Comparison of ENCODE assay signal across 22 mouse cellular contexts in genomic region chr10:120628066-120628465, GRCm38 (mm10).
DNase-seq lines count a peak whose midpoint lies in the region; TF ChIP-seq lines count a peak whose summit lies in the region.
"Had no signal": no experiment of that assay in that cellular context is flagged by ENCODE, and none has a peak within 500 bp of the region (broad histone marks: within the 10 kb centered on the region; RNA-seq: fewer than 3 reads in every experiment).

No protein-coding gene starts in this region.

- intact Hi-C loops in gastrocnemius, postnatal 36 days (cut with DNase I): no loop called here

- no peaks in the 10 kb centered on the region for H3K9me3 ChIP-seq in forebrain, embryonic 10.5 days
- H3K9me3 ChIP-seq: embryonic facial prominence, embryonic 13.5 days; forebrain, embryonic 13.5 days; heart, embryonic 12.5 days; limb, embryonic 15.5 days; midbrain, embryonic 15.5 days; neural tube, embryonic 13.5 days had no signal

- no peak for TF ChIP-seq POLR2A in embryonic fibroblast, embryonic 13.5 days (IDR thresholded peaks at IDR 0.05; ENCODE audit: low read depth, low read length)
- no peak for TF ChIP-seq POLR2A in myocyte (IDR thresholded peaks at IDR 0.05; ENCODE audit: insufficient read length, low read depth)

- 83% methylated on average over 5 of the region's 5 CpGs for WGBS in forebrain, embryonic 10.5 days

- no peak for TF ChIP-seq CTCF in embryonic fibroblast, embryonic 13.5 days (IDR thresholded peaks at IDR 0.05; ENCODE audit: borderline replicate concordance, insufficient read depth, low read length)

- H3K4me1 ChIP-seq in embryonic fibroblast, embryonic 13.5 days (ENCODE audit: control insufficient read depth, insufficient read depth, low read length): peaks cover 27% of the 10 kb centered on the region
- H3K4me1 ChIP-seq in forebrain, embryonic 10.5 days: peaks cover 15% of the 10 kb centered on the region
- H3K4me1 ChIP-seq: heart, embryonic 12.5 days; midbrain, embryonic 15.5 days had no signal

- H3K27me3 ChIP-seq in myocyte (ENCODE audit: control insufficient read depth, insufficient read depth, insufficient read length): no peaks in the 10 kb centered on the region
- no peaks in the 10 kb centered on the region for H3K27me3 ChIP-seq in forebrain, embryonic 10.5 days (ENCODE audit: poor library complexity, severe bottlenecking)
- H3K27me3 ChIP-seq: embryonic facial prominence, embryonic 13.5 days; forebrain, embryonic 13.5 days; heart, embryonic 12.5 days; limb, embryonic 15.5 days; midbrain, embryonic 15.5 days; neural tube, embryonic 13.5 days had no signal

- DNase-seq in CD4-positive helper T cell, adult 2 months (ENCODE audit: low read depth, low spot score): peak; percentile 33
- DNase-seq in Muller cell, postnatal 12 days (ENCODE audit: inconsistent ontology term): peak; percentile 52
- no peak for DNase-seq in gastrocnemius, postnatal 36 days
- DNase-seq in urinary bladder, adult 2 months (ENCODE audit: low spot score): no peak
- no peak for DNase-seq in forebrain, embryonic 10.5 days (ENCODE audit: extremely low spot score, low spot score)
- DNase-seq: adrenal gland, postnatal 14 days; cerebellum, adult 8-10 months; heart, postnatal 36 days; kidney, adult 9 months; kidney, postnatal 4 days; liver, postnatal 0 days; thymus, postnatal 25 days had no signal

- H3ac ChIP-seq in myocyte (ENCODE audit: control insufficient read depth, insufficient read length): no peak overlapping the region

- no peaks in the 10 kb centered on the region for H3K79me2 ChIP-seq in myocyte (ENCODE audit: control insufficient read depth, insufficient read depth)

- no peak overlapping the region for H3K4me3 ChIP-seq in embryonic fibroblast, embryonic 13.5 days (ENCODE audit: insufficient read depth, low read length)
- no peak overlapping the region for H3K4me3 ChIP-seq in myocyte
- no peak overlapping the region for H3K4me3 ChIP-seq in forebrain, embryonic 10.5 days
- H3K4me3 ChIP-seq: embryonic facial prominence, embryonic 13.5 days; forebrain, embryonic 13.5 days; heart, embryonic 12.5 days; limb, embryonic 15.5 days; midbrain, embryonic 15.5 days; neural tube, embryonic 13.5 days had no signal

- peak overlapping the region; percentile 91 for H3K27ac ChIP-seq in embryonic fibroblast, embryonic 13.5 days (ENCODE audit: insufficient read depth, low read length)
- no peak overlapping the region for H3K27ac ChIP-seq in forebrain, embryonic 10.5 days
- H3K27ac ChIP-seq: embryonic facial prominence, embryonic 13.5 days; forebrain, embryonic 13.5 days; hindbrain, postnatal 0 days; limb, embryonic 15.5 days; midbrain, embryonic 15.5 days; neural tube, embryonic 13.5 days; stomach, postnatal 0 days had no signal

- H3K4me2 ChIP-seq in myocyte (ENCODE audit: low read depth): peak overlapping the region; percentile 43
- H3K4me2 ChIP-seq: embryonic facial prominence, embryonic 13.5 days; forebrain, embryonic 13.5 days; heart, embryonic 12.5 days; limb, embryonic 15.5 days; midbrain, embryonic 15.5 days; neural tube, embryonic 13.5 days had no signal

- no peaks in the 10 kb centered on the region for H3K36me3 ChIP-seq in myocyte (ENCODE audit: control insufficient read depth, insufficient read depth)
- H3K36me3 ChIP-seq in forebrain, embryonic 10.5 days (replicated peaks): no peaks in the 10 kb centered on the region
- H3K36me3 ChIP-seq: embryonic facial prominence, embryonic 13.5 days; heart, embryonic 12.5 days; limb, embryonic 15.5 days; midbrain, embryonic 15.5 days; neural tube, embryonic 13.5 days had no signal

TF ChIP-seq in myocyte, 11 proteins besides CTCF, POLR2A, EP300 and RAD21:
- no peak for TF ChIP-seq MYOD1 (IDR thresholded peaks at IDR 0.05; ENCODE audit: control insufficient read depth in 1 of 3, insufficient read length in 2 of 3, low read depth in 2 of 3)
- TF ChIP-seq USF1 (IDR thresholded peaks at IDR 0.05; ENCODE audit: low read depth): no peak
- no peak for TF ChIP-seq TCF12 (IDR thresholded peaks at IDR 0.05; ENCODE audit: insufficient read depth, poor library complexity, severe bottlenecking)
- no peak for TF ChIP-seq TCF3 (IDR thresholded peaks at IDR 0.05; ENCODE audit: insufficient read length, low read depth)
- no peak for TF ChIP-seq MAX (IDR thresholded peaks at IDR 0.05; ENCODE audit: low read depth)
- no peak for TF ChIP-seq POLR2AphosphoS2 (IDR thresholded peaks at IDR 0.05; ENCODE audit: insufficient read length, low read depth)
- no peak for TF ChIP-seq CEBPB (IDR thresholded peaks at IDR 0.05; ENCODE audit: insufficient read depth, poor library complexity, severe bottlenecking)
- no peak for TF ChIP-seq SRF (IDR thresholded peaks at IDR 0.05; ENCODE audit: control insufficient read depth, insufficient read length, low read depth)
- no peak for TF ChIP-seq E2F4 (IDR thresholded peaks at IDR 0.05; ENCODE audit: insufficient read depth)
- no peak for TF ChIP-seq REST (IDR thresholded peaks at IDR 0.05; ENCODE audit: insufficient read depth, insufficient read length)
- no peak for TF ChIP-seq MYOG (IDR thresholded peaks at IDR 0.05; ENCODE audit: control insufficient read depth in 1 of 3, insufficient read depth in 1 of 3, insufficient read length in 2 of 3, low read depth in 2 of 3)
TF ChIP-seq in myocyte: peak in this region for 0.

Comparison
In these comparisons a context has a peak if more than half of its experiments do, and no peak if none do; other contexts are left out.
1. DNase-seq: peak in CD4-positive helper T cell, adult 2 months (single experiment) and Muller cell, postnatal 12 days (single experiment); none in gastrocnemius, postnatal 36 days (0 of 2), urinary bladder, adult 2 months (single experiment) and forebrain, embryonic 10.5 days (single experiment).